Mouse (Mus musculus) midbrain, postnatal 0 days (tissue): ENCODE results near the gene Fcho2. TPM values are rescaled to one million over a fixed set of nuclear protein-coding genes. Genes with fewer than 3 reads are reported as not detected.

Experiments
- ATAC-seq: fragments of 200-750 bp; cut with Nextera tagmentation; 2 replicates; pipeline ENCODE4 v1.8.0; 2017; ENCODE audit warnings: moderate number of reproducible peaks, mild to moderate bottlenecking, moderate TSS enrichment, moderate library complexity; ENCODE audit not compliant: low FRiP score
- DNase-seq: peaks from one replicate; pipeline ENCODE4 v3.0.0-alpha.2; 2015; ENCODE audit warnings: low spot score
- H3K27ac ChIP-seq: fragments of 300-500 bp; sonication (generic); 2 replicates; pipeline ENCODE4 v1.5.1; 2014; ENCODE audit warnings: low read depth, mild to moderate bottlenecking, low read length, mixed read lengths
- H3K27me3 ChIP-seq: fragments of 300-500 bp; sonication (generic); 2 replicates; pipeline ENCODE4 v1.6.1; 2014; ENCODE audit warnings: low read length, control low read depth, mixed read lengths; ENCODE audit not compliant: insufficient read depth
- H3K36me3 ChIP-seq: fragments of 300-500 bp; sonication (generic); 2 replicates; pipeline ENCODE4 v1.6.1; 2014; ENCODE audit warnings: low read length, control low read depth, mixed read lengths; ENCODE audit not compliant: insufficient read depth
- H3K4me1 ChIP-seq: fragments of 300-500 bp; sonication (generic); 2 replicates; pipeline ENCODE4 v1.6.1; 2014; ENCODE audit warnings: mild to moderate bottlenecking, control low read depth, antibody characterized with exemption, low read length, mixed read lengths; ENCODE audit not compliant: insufficient read depth
- H3K4me2 ChIP-seq: fragments of 300-500 bp; sonication (generic); 2 replicates; pipeline ENCODE4 v1.6.1; 2014; ENCODE audit warnings: low read depth, mild to moderate bottlenecking, low read length, mixed read lengths; ENCODE audit not compliant: poor library complexity, severe bottlenecking
- H3K4me3 ChIP-seq: fragments of 300-500 bp; sonication (generic); 2 replicates; pipeline ENCODE4 v1.5.1; 2014; ENCODE audit warnings: low read depth, mild to moderate bottlenecking, low read length, moderate library complexity
- H3K9ac ChIP-seq: fragments of 300-500 bp; sonication (generic); replicated peaks from 2 replicates; pipeline ENCODE4 v1.6.1; 2014; ENCODE audit warnings: mild to moderate bottlenecking, low read length, moderate library complexity, mixed read lengths; ENCODE audit not compliant: poor library complexity, severe bottlenecking
- H3K9me3 ChIP-seq: fragments of 300-500 bp; sonication (generic); 2 replicates; pipeline ENCODE4 v1.6.1; 2016; ENCODE audit warnings: low read length, control low read depth
- CTCF ChIP-seq: IDR thresholded peaks from 2 replicates; pipeline ENCODE4 v1.5.1; 2016; ENCODE audit warnings: antibody characterized with exemption, mild to moderate bottlenecking
- WGBS: fragments of 180-500 bp; shearing (Covaris S2); extraction: QIAGEN DNeasy Blood & Tissue Kit; methylation state at CpG from one replicate; pipeline ENCODE4 v1.1.7; 2014; 5-methylcytosine and 5-hydroxymethylcytosine counted together
- polyA plus RNA-seq: library from polyadenylated mRNA; unstranded; fragments of >200 nt; fragmentation: Nextera tagmentation; extraction: Ambion mirVana; gene quantifications from 2 replicates; pipeline ENCODE4 v1.2.1, GENCODE M21; 2015
- total RNA-seq: library from RNA; depleted of rRNA; stranded (reverse); fragments of >200 nt; gene quantifications from 2 replicates; pipeline ENCODE4 v1.2.3, GENCODE M21; 2014

The Fcho2 gene
- total and polyA plus RNA-seq, 2 experiments from 2014 or later, result 15.1 to 16.4 TPM

DNA sequence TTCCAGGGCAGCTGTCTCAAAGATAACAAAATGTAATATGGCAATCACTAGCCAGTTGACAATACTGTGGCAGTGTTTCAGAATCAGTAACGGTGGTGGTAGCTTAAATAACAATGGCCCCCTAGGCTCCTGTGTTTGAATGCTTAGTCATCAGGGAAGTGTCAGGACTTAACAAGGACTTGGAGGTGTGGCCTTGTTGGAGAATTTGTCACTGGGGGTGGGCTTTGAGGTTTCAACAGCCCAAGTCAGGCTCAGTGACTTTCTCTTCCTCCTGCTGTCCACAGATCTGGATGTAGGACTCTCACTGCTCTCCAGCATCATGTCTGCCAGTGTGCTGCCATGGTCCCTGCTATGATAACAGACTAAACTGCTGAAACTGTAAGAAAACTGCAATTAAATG lies 93.0 kb downstream of the Fcho2 start:
- ATAC-seq (no peak), DNase-seq (no peak)
- no peak overlapping the region for H3K4me2 ChIP-seq
- peaks cover 7% of the 10 kb centered on the region; the same call in 1 of the 2 replicates for H3K36me3 ChIP-seq
- no peak for TF ChIP-seq CTCF
- WGBS, result 28% methylated on average over 1 of the region's 1 CpGs
- no peaks in the 10 kb centered on the region for H3K27me3 ChIP-seq
- H3K9ac ChIP-seq, result no peak overlapping the region
- H3K4me3 ChIP-seq, result no peak overlapping the region
- H3K4me1 ChIP-seq, result no peaks in the 10 kb centered on the region
- H3K27ac ChIP-seq, result no peak overlapping the region
- no peaks in the 10 kb centered on the region for H3K9me3 ChIP-seq

DNA sequence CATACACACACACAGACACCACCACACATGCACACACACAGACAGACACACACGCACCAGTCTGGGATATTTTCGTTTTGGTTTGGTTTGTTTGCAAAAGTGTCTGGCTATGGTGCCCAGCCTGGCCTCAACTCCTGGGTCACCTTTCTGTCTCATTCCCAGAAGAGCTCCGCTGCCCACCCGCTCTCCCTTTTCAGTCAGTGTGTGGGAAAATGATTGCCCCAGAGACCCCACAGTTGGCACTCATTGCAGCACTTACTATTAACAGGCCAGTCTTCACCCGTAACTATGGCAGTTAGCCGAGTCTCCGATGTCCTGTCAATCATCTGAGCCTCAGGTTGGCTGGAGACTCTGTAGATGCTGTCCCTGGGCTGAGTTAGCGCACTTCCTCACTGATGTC lies 99.1 kb downstream of the Fcho2 start:
- DNase-seq (no peak), ATAC-seq (no peak)
- Histone ChIP-seq H3K9ac (no peak overlapping the region), H3K36me3 (no peaks in the 10 kb centered on the region), H3K27ac (no peak overlapping the region), H3K4me3 (no peak overlapping the region), H3K27me3 (no peaks in the 10 kb centered on the region), H3K9me3 (no peaks in the 10 kb centered on the region), H3K4me2 (no peak overlapping the region), H3K4me1 (no peaks in the 10 kb centered on the region)
- WGBS, result 85% methylated on average over 8 of the region's 8 CpGs
- TF ChIP-seq CTCF, result no peak

- H3K4me2 ChIP-seq, result no peak overlapping the region
- no peaks in the 10 kb centered on the region for H3K9me3 ChIP-seq
- no peaks in the 10 kb centered on the region for H3K27me3 ChIP-seq
- no peak for DNase-seq
- no peaks in the 10 kb centered on the region for H3K4me1 ChIP-seq
- no peaks in the 10 kb centered on the region for H3K36me3 ChIP-seq
- WGBS, result 83% methylated on average over 6 of the region's 6 CpGs
- ATAC-seq, result no peak
- no peak for TF ChIP-seq CTCF
- no peak overlapping the region for H3K4me3 ChIP-seq
- no peak overlapping the region for H3K9ac ChIP-seq
- H3K27ac ChIP-seq, result no peak overlapping the region
Observed at GRCm38 (mm10) chr13:98715443-98715990, 99.7 kb downstream of the Fcho2 start.

DNA sequence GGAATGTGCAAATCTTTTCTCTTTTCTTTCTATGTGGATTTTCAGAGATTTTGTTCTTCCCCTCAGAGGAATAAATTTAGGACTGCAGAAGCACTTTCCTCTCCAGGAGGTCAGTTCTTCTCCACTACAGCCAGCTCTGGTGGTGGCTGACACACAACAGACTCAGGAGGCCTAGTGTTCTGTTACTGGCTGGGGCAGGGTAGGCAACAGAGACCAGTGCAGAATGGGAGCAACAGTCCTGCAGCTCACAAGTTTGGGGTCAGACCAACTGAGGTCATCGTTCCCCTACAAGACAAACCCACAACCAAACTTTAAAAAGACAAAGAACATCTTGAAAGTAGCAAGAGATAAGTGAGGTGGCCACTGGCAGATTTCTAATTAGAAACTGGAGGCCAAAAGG lies 104.6 kb downstream of the Fcho2 start:
- no peak for DNase-seq
- Histone ChIP-seq H3K36me3 (no peaks in the 10 kb centered on the region), H3K27ac (no peak overlapping the region), H3K4me1 (no peaks in the 10 kb centered on the region), H3K9me3 (no peaks in the 10 kb centered on the region), H3K4me2 (no peak overlapping the region), H3K9ac (no peak overlapping the region), H3K27me3 (no peaks in the 10 kb centered on the region), H3K4me3 (no peak overlapping the region)
- TF ChIP-seq CTCF, result no peak
- ATAC-seq, result no peak
- 96% methylated on average over 1 of the region's 1 CpGs for WGBS

GRCm38 (mm10) chr13:98710236-98710635 lies 105.0 kb downstream of the Fcho2 start:
- 84% methylated on average over 8 of the region's 8 CpGs for WGBS
- ATAC-seq (no peak), DNase-seq (no peak)
- no peaks in the 10 kb centered on the region for H3K9me3 ChIP-seq
- H3K4me2 ChIP-seq, result no peak overlapping the region
- H3K36me3 ChIP-seq, result no peaks in the 10 kb centered on the region
- no peak overlapping the region for H3K9ac ChIP-seq
- no peaks in the 10 kb centered on the region for H3K4me1 ChIP-seq
- no peak for TF ChIP-seq CTCF
- H3K4me3 ChIP-seq, result no peak overlapping the region
- no peaks in the 10 kb centered on the region for H3K27me3 ChIP-seq
- H3K27ac ChIP-seq, result no peak overlapping the region

DNA sequence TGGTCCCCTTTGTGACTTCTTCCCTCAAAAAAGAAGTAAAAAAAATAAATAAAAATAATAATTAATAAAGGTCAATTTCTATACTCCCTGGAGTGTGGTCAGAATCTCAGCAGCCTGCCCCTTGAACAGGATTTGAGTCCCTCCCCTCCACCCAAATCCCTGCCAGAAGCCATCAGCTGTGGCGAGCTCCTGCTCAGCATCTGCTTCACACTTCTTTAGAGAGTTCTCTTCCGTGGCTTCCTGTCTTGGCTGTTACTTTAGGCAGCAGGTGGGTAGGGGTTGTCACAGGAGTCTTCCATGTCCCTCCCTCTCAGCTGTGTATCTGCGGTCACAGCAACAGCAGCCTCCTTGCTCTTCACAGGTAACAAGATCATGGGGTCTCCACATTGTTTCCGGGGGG lies 109.7 kb downstream of the Fcho2 start:
- Histone ChIP-seq H3K4me3 (no peak overlapping the region), H3K9me3 (no peaks in the 10 kb centered on the region), H3K27me3 (no peaks in the 10 kb centered on the region), H3K4me1 (no peaks in the 10 kb centered on the region), H3K27ac (no peak overlapping the region), H3K36me3 (no peaks in the 10 kb centered on the region), H3K4me2 (no peak overlapping the region), H3K9ac (no peak overlapping the region)
- WGBS, result 81% methylated on average over 4 of the region's 4 CpGs
- ATAC-seq (no peak), DNase-seq (no peak)
- TF ChIP-seq CTCF, result no peak
